Mouse (Mus musculus) layer of hippocampus, adult 8-10 months (tissue): ENCODE data around the gene Olfr433. TPM values are rescaled to one million over a fixed set of nuclear protein-coding genes. Genes with fewer than 3 reads are reported as not detected.
"Not testable (repeated sequence)": the region's sequence is repeated elsewhere in the genome, so short reads cannot be mapped to it uniquely, and the experiment has no call there.

ENCODE experiments used
- DNase-seq, 2 experiments: peaks; one replicate each; pipeline ENCODE4 v3.0.0; 2022; ENCODE audit warnings: low spot score in 2 of 2
- total RNA-seq, 4 experiments: library from RNA; stranded (reverse); gene quantifications; 2 replicates each; pipeline ENCODE4 v1.2.4; 2022

Gene Olfr433
- total RNA-seq: not detected

DNA sequence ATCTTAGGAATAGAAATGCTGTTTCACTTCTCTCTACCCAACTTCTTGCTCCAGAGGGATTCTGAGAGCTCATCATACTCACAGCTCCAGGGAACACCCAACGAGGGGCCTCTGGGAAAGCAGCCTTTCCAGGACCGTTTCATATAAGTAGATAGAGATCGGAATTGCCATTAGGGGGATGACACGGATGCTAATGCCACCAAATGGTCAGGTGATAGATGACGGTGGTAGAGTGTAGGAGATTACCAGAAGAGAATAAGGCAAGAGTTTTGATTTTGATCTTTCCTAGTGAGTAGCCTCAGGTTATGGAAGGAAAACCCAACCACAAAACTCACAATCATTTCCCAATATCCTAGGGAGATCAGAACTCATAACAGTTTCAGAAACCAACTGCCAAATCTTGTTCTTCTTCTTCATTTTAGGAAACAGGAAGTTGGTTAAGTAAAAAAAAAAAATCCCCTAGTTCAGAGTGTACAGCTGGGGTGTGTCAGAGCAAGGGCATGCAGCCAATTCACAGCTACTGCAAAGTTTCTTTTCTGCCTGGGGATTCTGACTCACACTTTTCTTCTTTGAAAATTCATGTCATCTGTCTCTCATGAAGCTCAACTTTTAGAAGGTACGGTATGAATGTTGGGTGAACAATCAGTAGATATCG, at the start of gene Olfr433:
TSS of gene Olfr433 (plus strand) at position 183 of the 655 bp plus-strand sequence.
- DNase-seq: no peak

DNA sequence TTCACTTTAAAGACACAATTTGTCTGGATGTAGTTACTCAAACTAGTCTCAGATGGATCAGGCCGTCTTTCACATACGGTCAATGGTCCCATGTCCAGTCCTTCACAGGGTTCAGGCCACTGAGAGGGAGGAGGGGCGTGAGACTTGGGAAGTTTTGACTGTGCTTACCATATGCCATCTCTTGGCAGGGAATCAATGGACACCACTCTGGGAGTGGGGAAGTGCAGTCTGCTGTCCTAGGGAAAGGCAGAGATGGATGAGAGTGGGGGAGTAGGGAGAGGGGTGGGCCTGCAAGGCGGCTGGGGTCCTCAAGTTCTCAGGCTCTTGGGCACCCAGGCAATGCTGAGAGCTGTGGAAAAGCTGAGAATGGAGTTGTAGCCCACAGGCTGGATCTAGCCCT, 45.5 kb upstream of the Olfr433 start:
- no peak for DNase-seq

DNA sequence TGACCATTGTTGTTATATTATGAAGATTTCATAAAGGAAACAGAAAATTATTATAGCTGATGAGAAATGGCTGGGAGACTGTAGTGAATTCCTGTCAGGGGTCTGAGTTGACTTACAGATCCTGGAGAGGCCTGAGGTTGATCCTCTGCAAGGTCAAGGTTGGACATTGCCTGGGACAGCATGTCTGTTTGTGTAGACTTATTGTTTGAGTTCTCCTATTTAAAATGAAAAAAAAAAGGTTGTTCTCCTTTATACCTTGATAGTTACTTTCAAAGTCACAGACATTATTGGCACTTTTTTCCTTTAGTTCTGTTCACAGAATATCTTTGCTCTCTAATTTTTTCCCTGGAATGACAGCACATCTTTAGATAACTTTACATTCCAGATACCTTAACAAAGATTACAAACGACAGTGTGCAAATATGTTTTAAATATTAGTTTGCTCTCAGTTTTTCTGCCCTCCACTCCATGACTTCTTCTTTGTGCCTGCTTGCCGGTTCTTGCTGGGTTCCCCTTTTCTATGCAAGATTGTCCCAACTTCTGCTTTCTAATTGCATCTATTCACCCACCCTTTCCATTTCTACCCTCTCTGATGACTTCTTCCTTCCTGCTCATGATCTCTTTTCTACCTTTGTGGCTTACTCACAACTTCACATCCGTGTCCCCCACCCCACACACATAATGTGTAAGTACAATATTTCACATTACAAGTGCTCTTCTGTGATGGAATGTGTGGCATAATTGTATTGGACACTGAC, 36.0 kb upstream of the Olfr433 start:
- not testable (repeated sequence) for DNase-seq

DNA sequence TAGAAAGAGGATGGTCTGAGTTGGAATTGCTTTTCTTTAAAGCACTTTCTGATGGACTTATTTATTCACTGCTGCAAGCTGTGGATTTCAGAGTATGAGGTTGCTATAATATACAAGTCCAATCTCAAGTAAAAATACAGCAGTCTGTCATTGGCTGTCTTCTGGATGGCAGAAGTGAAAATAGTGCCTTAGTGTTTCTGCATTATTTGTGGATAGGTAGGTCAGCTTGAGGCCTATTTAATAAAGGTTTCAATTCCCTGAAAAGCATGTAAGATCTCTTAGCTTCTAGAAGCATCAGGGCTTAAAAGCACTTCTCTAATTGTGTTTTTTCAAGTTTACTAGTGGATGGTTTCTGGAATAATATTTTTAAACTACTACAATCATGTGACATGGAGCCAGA, 33.5 kb upstream of the Olfr433 start:
- not testable (repeated sequence) for DNase-seq

DNA sequence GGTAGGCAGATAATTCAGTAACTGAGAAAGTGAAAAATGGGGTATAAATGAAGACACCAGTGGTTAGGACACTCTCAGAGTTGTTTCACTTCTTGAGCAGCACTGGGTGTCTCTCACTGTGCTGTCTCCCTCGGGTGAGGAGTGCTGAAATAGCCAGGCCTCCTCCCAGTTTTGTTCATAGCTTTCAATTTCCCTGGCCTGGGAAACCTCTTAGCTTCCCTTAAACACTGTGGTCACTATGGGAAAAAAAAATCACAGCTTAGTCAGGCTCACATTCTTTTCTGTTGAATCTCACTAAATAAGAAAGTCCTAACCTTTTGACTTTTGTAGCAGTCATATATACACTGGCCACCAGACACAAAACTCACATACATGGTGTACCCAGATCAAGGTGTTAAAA, 8.8 kb upstream of the Olfr433 start, which contains the start of gene Ifi205:
TSS of gene Ifi205 (minus strand) at position 113 of the 400 bp plus-strand sequence.
- no peak for DNase-seq

DNA sequence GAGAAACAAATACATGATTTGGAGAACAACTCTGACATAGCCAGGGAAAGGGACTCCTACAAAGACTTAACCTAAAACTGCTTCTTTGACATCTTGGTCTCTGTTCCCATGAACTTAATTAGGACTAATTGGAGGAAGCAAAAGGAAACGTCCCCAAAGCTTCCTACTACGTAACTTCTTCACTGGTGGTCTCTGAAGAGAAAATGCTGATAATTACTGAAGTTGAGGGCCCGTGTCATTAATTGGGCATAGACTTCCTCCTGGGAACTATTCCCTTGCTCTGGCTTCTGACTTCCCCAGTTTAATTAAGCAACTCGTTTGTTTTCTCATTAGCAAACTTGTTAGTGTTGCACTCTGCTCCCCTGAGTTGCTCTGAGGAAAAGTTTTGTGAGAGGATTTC, 4.7 kb upstream of the Olfr433 start:
- no peak for DNase-seq

GRCm38 (mm10) chr1:174038480-174038879, 2.0 kb upstream of the Olfr433 start:
- DNase-seq: no peak

- not testable (repeated sequence) for DNase-seq
These were observed 1.8 kb downstream of the Olfr433 start for GRCm38 (mm10) chr1:174042091-174042884.

DNA sequence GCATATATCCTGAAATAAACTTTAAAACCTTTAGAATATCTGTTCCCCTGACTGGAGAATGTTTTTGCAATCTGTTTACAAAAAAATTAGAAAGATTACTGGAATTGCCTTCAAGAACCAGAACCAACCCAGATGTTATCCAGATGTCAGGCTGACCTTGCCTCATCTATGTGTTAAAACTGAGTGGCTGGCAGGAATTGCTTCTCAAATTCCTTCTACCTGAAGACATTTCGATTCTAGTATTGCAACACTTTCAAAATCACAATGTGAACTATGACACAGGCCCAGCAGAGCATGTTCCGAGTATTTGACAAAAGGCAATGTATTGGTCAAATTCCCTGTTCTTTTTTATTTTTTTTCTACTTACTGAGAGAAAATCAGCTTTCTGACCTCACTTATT, 3.9 kb downstream of the Olfr433 start:
- DNase-seq: no peak

- DNase-seq: not testable (repeated sequence)
These were observed 7.7 kb downstream of the Olfr433 start for GRCm38 (mm10) chr1:174048227-174048626.

DNA sequence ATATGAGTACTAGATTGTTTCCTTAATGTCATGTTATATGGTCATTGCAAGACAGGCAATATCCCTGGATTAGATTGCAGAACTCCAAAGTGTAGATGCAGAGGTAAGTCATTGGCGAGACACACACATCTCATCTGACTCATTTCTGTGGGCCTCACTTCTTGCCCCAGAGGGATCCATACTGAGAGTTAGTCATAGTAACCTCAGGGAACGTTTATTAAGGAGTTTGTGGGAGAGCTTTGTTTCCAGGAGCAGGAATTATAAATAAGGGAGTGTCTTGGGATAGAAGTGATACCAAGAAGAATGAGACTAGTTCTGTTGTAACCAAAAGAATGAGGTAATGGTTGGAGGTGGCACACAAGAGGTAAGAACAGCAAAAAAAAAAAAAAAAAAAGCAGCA, 8.4 kb downstream of the Olfr433 start, which contains the start of gene Olfr432:
TSS of gene Olfr432 (plus strand) at position 313 of the 400 bp plus-strand sequence.
- DNase-seq: no peak

- DNase-seq: not testable (repeated sequence)
These were observed 8.9 kb downstream of the Olfr433 start for GRCm38 (mm10) chr1:174049357-174049756.

GRCm38 (mm10) chr1:174050532-174050931, 10.0 kb downstream of the Olfr433 start:
- DNase-seq: no peak

DNA sequence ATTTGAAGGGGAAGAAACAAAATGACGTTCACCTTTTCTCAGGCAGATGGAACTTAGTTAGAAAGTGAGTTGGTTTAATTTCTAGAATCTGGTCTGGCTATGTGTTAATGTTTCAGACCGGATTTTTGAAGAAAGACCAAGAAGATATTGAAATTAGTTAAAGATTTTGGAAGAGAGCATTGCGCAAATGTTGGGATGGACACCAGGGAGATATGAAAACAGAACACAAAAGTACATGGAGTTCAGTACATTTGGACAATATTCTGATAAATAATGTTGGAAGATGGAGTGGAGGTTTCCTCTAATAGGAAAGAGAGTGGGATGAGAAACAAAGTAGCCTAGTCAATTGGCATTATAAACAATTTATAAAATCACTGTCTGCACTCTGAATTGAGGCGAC, 11.0 kb downstream of the Olfr433 start:
- DNase-seq: no peak

- no peak for DNase-seq
These were observed 11.5 kb downstream of the Olfr433 start for GRCm38 (mm10) chr1:174051931-174052536.

- DNase-seq: no peak
These were observed 12.5 kb downstream of the Olfr433 start for GRCm38 (mm10) chr1:174052981-174053380.

DNA sequence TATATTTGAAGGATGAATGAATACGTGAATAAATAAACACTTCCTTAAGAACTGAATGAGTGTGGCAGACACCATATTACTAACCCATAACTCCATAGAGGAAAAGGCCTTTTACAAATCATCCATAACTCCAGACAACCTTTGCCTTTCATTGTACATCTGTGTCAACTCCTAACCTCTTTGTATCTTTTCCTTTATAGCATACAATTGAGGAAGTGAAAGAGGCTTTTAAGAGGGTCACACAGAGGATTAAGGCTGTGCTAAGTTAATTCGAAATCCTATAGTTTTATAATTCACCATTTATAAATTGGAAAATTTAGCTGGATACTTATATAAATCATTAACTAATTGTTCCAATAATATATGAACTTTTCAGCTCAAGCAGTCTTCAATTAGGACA, 14.7 kb downstream of the Olfr433 start:
- DNase-seq: no peak

DNA sequence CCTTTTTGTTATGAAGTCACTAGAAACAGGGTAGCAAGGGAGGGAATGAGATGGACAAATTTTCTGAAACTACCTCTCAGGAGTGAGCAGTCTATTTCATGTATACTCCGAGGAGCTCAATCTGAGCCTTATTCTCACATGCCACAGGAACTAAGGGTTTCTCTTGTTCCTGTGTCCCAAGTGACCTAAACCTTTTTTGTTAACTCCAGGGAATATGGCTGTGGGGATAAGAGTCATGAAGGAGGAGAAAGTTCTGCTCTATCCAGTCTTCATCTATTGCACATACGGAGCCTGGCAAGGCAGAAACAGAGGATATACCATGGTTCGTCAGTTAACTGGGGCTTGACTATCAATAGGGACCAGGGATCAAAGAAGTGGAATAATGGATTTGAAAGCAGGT, 25.8 kb downstream of the Olfr433 start, which contains the start of gene Olfr430:
TSS of gene Olfr430 (plus strand) at position 301 of the 400 bp plus-strand sequence.
- DNase-seq: no peak

GRCm38 (mm10) chr1:174084031-174084430, 43.5 kb downstream of the Olfr433 start, which contains the start of gene Olfr429:
Olfr429 (plus strand) TSS chr1:174084331.
- DNase-seq: no peak
